ENCODE assay signal across 12 mouse cellular contexts in genomic region chr12:61175331-61175730, GRCm38 (mm10).
DNase-seq lines count a peak whose midpoint lies in the region; ATAC-seq and TF ChIP-seq lines count a peak whose summit lies in the region.
"Had no signal": no experiment of that assay in that cellular context is flagged by ENCODE, and none has a peak within 500 bp of the region (broad histone marks: within the 10 kb centered on the region; RNA-seq: fewer than 3 reads in every experiment).

No protein-coding gene starts in this region.

- H3K4me1 ChIP-seq in forebrain, postnatal 0 days (ENCODE audit: insufficient read depth) = no peaks in the 10 kb centered on the region
- H3K4me1 ChIP-seq in forebrain, embryonic 12.5 days = no peaks in the 10 kb centered on the region
- H3K4me1 ChIP-seq in midbrain, embryonic 14.5 days (ENCODE audit: control insufficient read depth, insufficient read depth, low read length) = no peaks in the 10 kb centered on the region
- no peaks in the 10 kb centered on the region for H3K4me1 ChIP-seq in midbrain, embryonic 15.5 days
- H3K4me1 ChIP-seq: liver, embryonic 13.5 days had no signal

- no peak overlapping the region for H3K9ac ChIP-seq in forebrain, postnatal 0 days
- H3K9ac ChIP-seq in forebrain, embryonic 12.5 days = no peak overlapping the region
- no peak overlapping the region for H3K9ac ChIP-seq in midbrain, embryonic 14.5 days (replicated peaks; ENCODE audit: low read length)
- H3K9ac ChIP-seq in midbrain, embryonic 15.5 days = no peak overlapping the region
- H3K9ac ChIP-seq: liver, embryonic 13.5 days had no signal

- WGBS in forebrain, postnatal 0 days = 33% methylated on average over 4 of the region's 4 CpGs
- WGBS in forebrain, embryonic 12.5 days = 55% methylated on average over 4 of the region's 4 CpGs
- WGBS in midbrain, embryonic 14.5 days = 53% methylated on average over 4 of the region's 4 CpGs
- WGBS in midbrain, embryonic 15.5 days = 52% methylated on average over 4 of the region's 4 CpGs

- no peak overlapping the region for H3K4me2 ChIP-seq in forebrain, postnatal 0 days (ENCODE audit: low read depth)
- no peak overlapping the region for H3K4me2 ChIP-seq in forebrain, embryonic 12.5 days
- H3K4me2 ChIP-seq in midbrain, embryonic 14.5 days (ENCODE audit: low read length) = no peak overlapping the region
- no peak overlapping the region for H3K4me2 ChIP-seq in midbrain, embryonic 15.5 days
- H3K4me2 ChIP-seq: liver, embryonic 13.5 days had no signal

- no peaks in the 10 kb centered on the region for H3K27me3 ChIP-seq in forebrain, postnatal 0 days (ENCODE audit: insufficient read depth, low read length)
- H3K27me3 ChIP-seq in forebrain, embryonic 12.5 days = no peaks in the 10 kb centered on the region
- H3K27me3 ChIP-seq in midbrain, embryonic 14.5 days (ENCODE audit: control insufficient read depth, insufficient read depth, low read length) = no peaks in the 10 kb centered on the region
- no peaks in the 10 kb centered on the region for H3K27me3 ChIP-seq in midbrain, embryonic 15.5 days (replicated peaks)
- H3K27me3 ChIP-seq: liver, embryonic 13.5 days had no signal

- no peak for TF ChIP-seq CTCF in forebrain, postnatal 0 days (IDR thresholded peaks at IDR 0.05; ENCODE audit: low read depth)

- H3K9me3 ChIP-seq in forebrain, postnatal 0 days (ENCODE audit: low read length) = no peaks in the 10 kb centered on the region
- no peaks in the 10 kb centered on the region for H3K9me3 ChIP-seq in forebrain, embryonic 12.5 days
- H3K9me3 ChIP-seq in midbrain, embryonic 14.5 days (ENCODE audit: control insufficient read depth, low read length) = no peaks in the 10 kb centered on the region
- no peaks in the 10 kb centered on the region for H3K9me3 ChIP-seq in midbrain, embryonic 15.5 days
- H3K9me3 ChIP-seq: liver, embryonic 13.5 days had no signal

- no peak overlapping the region for H3K27ac ChIP-seq in forebrain, postnatal 0 days (ENCODE audit: low read depth, low read length)
- no peak overlapping the region for H3K27ac ChIP-seq in forebrain, embryonic 12.5 days
- no peak overlapping the region for H3K27ac ChIP-seq in midbrain, embryonic 14.5 days (replicated peaks; ENCODE audit: low read depth, low read length)
- no peak overlapping the region for H3K27ac ChIP-seq in midbrain, embryonic 15.5 days
- H3K27ac ChIP-seq: liver, embryonic 13.5 days had no signal

- H3K36me3 ChIP-seq in forebrain, postnatal 0 days (ENCODE audit: insufficient read depth) = no peaks in the 10 kb centered on the region
- H3K36me3 ChIP-seq in forebrain, embryonic 12.5 days (replicated peaks) = no peaks in the 10 kb centered on the region
- no peaks in the 10 kb centered on the region for H3K36me3 ChIP-seq in midbrain, embryonic 14.5 days (ENCODE audit: control insufficient read depth, insufficient read depth, low read length)
- H3K36me3 ChIP-seq in midbrain, embryonic 15.5 days (replicated peaks) = no peaks in the 10 kb centered on the region
- H3K36me3 ChIP-seq: liver, embryonic 13.5 days had no signal

- DNase-seq in forebrain, postnatal 0 days = peak; percentile 1
- peak; percentile 36 for DNase-seq in midbrain, embryonic 14.5 days
- DNase-seq in c-Kit-positive CD71-negative TER-119-negative erythroid progenitor cells, embryonic 14.5 days (ENCODE audit: low read depth) = peak; percentile 0
- DNase-seq in mesoderm, embryonic 11.5 days (ENCODE audit: low read depth, low spot score) = peak; percentile 61
- DNase-seq in cerebellum, postnatal 36 days = no peak
- DNase-seq: cerebellum, adult 11 months; liver, embryonic 13.5 days had no signal

- no peak for ATAC-seq in forebrain, postnatal 0 days
- ATAC-seq in forebrain, embryonic 12.5 days (ENCODE audit: low FRiP score) = no peak
- no peak for ATAC-seq in midbrain, embryonic 14.5 days (ENCODE audit: low FRiP score, low TSS enrichment)
- no peak for ATAC-seq in midbrain, embryonic 15.5 days (replicated peaks)
- no peak for ATAC-seq in frontal cortex, adult (ENCODE audit: low TSS enrichment)
- ATAC-seq: inflammation-experienced regulatory T-cells, adult 6 months had no signal

- H3K4me3 ChIP-seq in forebrain, postnatal 0 days (ENCODE audit: low read depth, low read length) = no peak overlapping the region
- no peak overlapping the region for H3K4me3 ChIP-seq in forebrain, embryonic 12.5 days (replicated peaks)
- H3K4me3 ChIP-seq in midbrain, embryonic 14.5 days (replicated peaks; ENCODE audit: low read depth, low read length) = no peak overlapping the region
- H3K4me3 ChIP-seq in midbrain, embryonic 15.5 days = no peak overlapping the region
- H3K4me3 ChIP-seq: liver, embryonic 13.5 days; myocyte had no signal

Comparison
In these comparisons a context has a peak if more than half of its experiments do, and no peak if none do; other contexts are left out.
1. DNase-seq: peak in forebrain, postnatal 0 days (single experiment), midbrain, embryonic 14.5 days (single experiment), c-Kit-positive CD71-negative TER-119-negative erythroid progenitor cells, embryonic 14.5 days (single experiment) and mesoderm, embryonic 11.5 days (single experiment); none in cerebellum, postnatal 36 days (0 of 2).